In genomic region chr8:120704203-120704602, GRCm38 (mm10) we compare ENCODE assay signal across 24 mouse cellular contexts. TPM values are rescaled to one million over a fixed set of nuclear protein-coding genes. Genes with fewer than 3 reads are reported as not detected.
DNase-seq lines count a peak whose midpoint lies in the region; ATAC-seq and TF ChIP-seq lines count a peak whose summit lies in the region.
"Had no signal": no experiment of that assay in that cellular context is flagged by ENCODE, and none has a peak within 500 bp of the region (broad histone marks: within the 10 kb centered on the region; RNA-seq: fewer than 3 reads in every experiment).

No protein-coding gene starts in this region.

- H3K9ac ChIP-seq in heart, postnatal 0 days (replicated peaks; ENCODE audit: low read depth, low read length), result no peak overlapping the region
- no peak overlapping the region for H3K9ac ChIP-seq in heart, embryonic 11.5 days (ENCODE audit: low read depth, low read length)
- H3K9ac ChIP-seq: embryonic facial prominence, embryonic 15.5 days; heart, embryonic 15.5 days; hindbrain, embryonic 13.5 days; liver, embryonic 15.5 days; midbrain, embryonic 13.5 days; neural tube, embryonic 12.5 days had no signal

- intact Hi-C loops in heart, postnatal 14 days (cut with DNase I), result no loop called here

- H3K9me3 ChIP-seq in heart, postnatal 0 days (replicated peaks; ENCODE audit: control insufficient read depth, low read length), result no peaks in the 10 kb centered on the region
- no peaks in the 10 kb centered on the region for H3K9me3 ChIP-seq in heart, embryonic 11.5 days (replicated peaks; ENCODE audit: control insufficient read depth, low read length)
- H3K9me3 ChIP-seq: embryonic facial prominence, embryonic 15.5 days; heart, embryonic 15.5 days; hindbrain, embryonic 13.5 days; limb, embryonic 10.5 days; liver, embryonic 15.5 days; midbrain, embryonic 13.5 days; neural tube, embryonic 12.5 days had no signal

- no peaks in the 10 kb centered on the region for H3K36me3 ChIP-seq in heart, postnatal 0 days (replicated peaks; ENCODE audit: control insufficient read depth, insufficient read depth, low read length)
- no peaks in the 10 kb centered on the region for H3K36me3 ChIP-seq in heart, embryonic 11.5 days (ENCODE audit: control insufficient read depth, insufficient read depth, low read length)
- H3K36me3 ChIP-seq: embryonic facial prominence, embryonic 15.5 days; heart, embryonic 15.5 days; hindbrain, embryonic 13.5 days; limb, embryonic 10.5 days; liver, embryonic 15.5 days; midbrain, embryonic 13.5 days; neural tube, embryonic 12.5 days had no signal

- no peaks in the 10 kb centered on the region; the same call in 1 of the 2 replicates for H3K27me3 ChIP-seq in heart, postnatal 0 days (ENCODE audit: control insufficient read depth, insufficient read depth, low read length)
- H3K27me3 ChIP-seq in heart, embryonic 11.5 days (ENCODE audit: control insufficient read depth, insufficient read depth, low read length), result no peaks in the 10 kb centered on the region
- H3K27me3 ChIP-seq: liver, embryonic 15.5 days; midbrain, embryonic 13.5 days; neural tube, embryonic 12.5 days had no signal

- no peak for TF ChIP-seq EP300 in heart, postnatal 0 days (IDR thresholded peaks at IDR 0.05; ENCODE audit: low read depth)

- 0 out of 2 replicates have a peak overlapping the region, but pooled peaks have one; percentile 11 for H3K27ac ChIP-seq in heart, postnatal 0 days (ENCODE audit: low read depth)
- H3K27ac ChIP-seq in heart, embryonic 11.5 days (ENCODE audit: low read depth, low read length), result no peak overlapping the region
- H3K27ac ChIP-seq: embryonic facial prominence, embryonic 15.5 days; heart, embryonic 15.5 days; hindbrain, embryonic 13.5 days; kidney, postnatal 0 days; limb, embryonic 10.5 days; liver, embryonic 15.5 days; midbrain, embryonic 13.5 days; neural tube, embryonic 12.5 days; stomach, postnatal 0 days had no signal

- TF ChIP-seq CTCF in heart, postnatal 0 days (IDR thresholded peaks at IDR 0.05; ENCODE audit: low read depth), result no peak

- peaks cover 7% of the 10 kb centered on the region; the same call in 1 of the 2 replicates for H3K4me1 ChIP-seq in heart, postnatal 0 days (ENCODE audit: control insufficient read depth, insufficient read depth)
- H3K4me1 ChIP-seq in heart, embryonic 11.5 days (ENCODE audit: control insufficient read depth, insufficient read depth, low read length), result no peaks in the 10 kb centered on the region
- H3K4me1 ChIP-seq: hindbrain, embryonic 13.5 days; midbrain, embryonic 13.5 days had no signal

- ATAC-seq in heart, postnatal 0 days (ENCODE audit: insufficient read depth, low read depth), result no peak
- ATAC-seq in heart, embryonic 11.5 days (replicated peaks; ENCODE audit: insufficient number of reproducible peaks, low FRiP score, low TSS enrichment), result no peak
- ATAC-seq: forebrain, embryonic 14.5 days; midbrain, embryonic 13.5 days had no signal

- 67% methylated on average over 9 of the region's 9 CpGs for WGBS in heart, postnatal 0 days
- 73% methylated on average over 9 of the region's 9 CpGs for WGBS in heart, embryonic 11.5 days (ENCODE audit: insufficient replicate concordance)

- H3K4me3 ChIP-seq in heart, postnatal 0 days (ENCODE audit: low read depth, low read length), result no peak overlapping the region
- no peak overlapping the region for H3K4me3 ChIP-seq in heart, embryonic 11.5 days (ENCODE audit: low read depth, low read length)
- H3K4me3 ChIP-seq: embryonic facial prominence, embryonic 15.5 days; heart, embryonic 15.5 days; hindbrain, embryonic 13.5 days; limb, embryonic 10.5 days; liver, embryonic 15.5 days; midbrain, embryonic 13.5 days; neural tube, embryonic 12.5 days had no signal

- peak; percentile 49 for DNase-seq in gastrocnemius, adult 18-20 months (ENCODE audit: low spot score)
- DNase-seq in gastrocnemius, adult 8-10 months (ENCODE audit: low spot score in 2 of 2), result no peak
- no peak for DNase-seq in heart, postnatal 0 days (ENCODE audit: low spot score)
- peak; percentile 46 to 58 for DNase-seq in heart, postnatal 14 days
- peak; percentile 32 for DNase-seq in lung, postnatal 25 days (ENCODE audit: low spot score)
- no peak for DNase-seq in kidney, postnatal 4 days
- no peak for DNase-seq in Muller cell, postnatal 12 days (ENCODE audit: inconsistent ontology term)
- DNase-seq: adrenal gland, postnatal 25 days; cerebellum, adult 8-10 months; kidney, adult 18-20 months; liver; right cerebral cortex, postnatal 14 days had no signal

- no peak overlapping the region for H3K4me2 ChIP-seq in heart, postnatal 0 days (ENCODE audit: low read depth, low read length)
- H3K4me2 ChIP-seq in heart, embryonic 11.5 days, result no peak overlapping the region
- H3K4me2 ChIP-seq: embryonic facial prominence, embryonic 15.5 days; heart, embryonic 15.5 days; hindbrain, embryonic 13.5 days; liver, embryonic 15.5 days; midbrain, embryonic 13.5 days; neural tube, embryonic 12.5 days had no signal

RNA-seq across cellular contexts. Expression of gene Irf8, which starts 32.0 kb away (rescaled TPM):
- total RNA-seq in gastrocnemius, adult 18-20 months (2021), result 1 to 10 TPM; 7.6 to 9.0 TPM
- total RNA-seq in gastrocnemius, adult 8-10 months (2022), result 10 to 100 TPM in 2 of 4 experiments, 1 to 10 TPM in 2; 8.9 to 12.0 (median 10.7) TPM
- 13.9 and 15.2 TPM in 2 replicates for total RNA-seq in heart, postnatal 0 days (2014; rRNA removed; ENCODE audit: low replicate concordance)
- polyA plus RNA-seq in heart, postnatal 0 days (2015; fragmentation: Nextera tagmentation; extraction: Ambion mirVana), result 11.5 and 12.2 TPM in 2 replicates
- 3.2 and 3.9 TPM in 2 replicates for polyA plus RNA-seq in heart, embryonic 11.5 days (2014; fragmentation: Nextera tagmentation; extraction: Ambion mirVana)
- total RNA-seq in heart, postnatal 14 days (2021), result 1 to 10 TPM; 3.9 to 4.3 TPM

RNA-seq across cellular contexts. Expression of gene Emc8, which starts 35.8 kb away (rescaled TPM):
- 10 to 100 TPM; 19.6 to 21.0 TPM for total RNA-seq in gastrocnemius, adult 18-20 months (2021)
- total RNA-seq in gastrocnemius, adult 8-10 months (2022), result 10 to 100 TPM; 18.7 to 29.5 (median 25.8) TPM
- total RNA-seq in heart, postnatal 0 days (2014; rRNA removed; ENCODE audit: low replicate concordance), result 45.4 and 110 TPM in 2 replicates
- polyA plus RNA-seq in heart, postnatal 0 days (2015; fragmentation: Nextera tagmentation; extraction: Ambion mirVana), result 127 and 134 TPM in 2 replicates
- polyA plus RNA-seq in heart, embryonic 11.5 days (2014; fragmentation: Nextera tagmentation; extraction: Ambion mirVana), result 202 and 221 TPM in 2 replicates
- total RNA-seq in heart, postnatal 14 days (2021), result 10 to 100 TPM; 47.7 to 58.4 TPM

RNA-seq across cellular contexts. Expression of gene Cox4i1, which starts 36.2 kb away (rescaled TPM):
- total RNA-seq in gastrocnemius, adult 18-20 months (2021), result 1,000 to 10,000 TPM; 1,486 to 1,625 TPM
- total RNA-seq in gastrocnemius, adult 8-10 months (2022), result 1,000 to 10,000 TPM; 1,398 to 1,509 (median 1,471) TPM
- total RNA-seq in heart, postnatal 0 days (2014; rRNA removed; ENCODE audit: low replicate concordance), result 1,751 and 2,021 TPM in 2 replicates
- polyA plus RNA-seq in heart, postnatal 0 days (2015; fragmentation: Nextera tagmentation; extraction: Ambion mirVana), result 4,528 and 4,822 TPM in 2 replicates
- polyA plus RNA-seq in heart, embryonic 11.5 days (2014; fragmentation: Nextera tagmentation; extraction: Ambion mirVana), result 1,603 and 1,668 TPM in 2 replicates
- 1,000 to 10,000 TPM; 4,230 to 4,270 TPM for total RNA-seq in heart, postnatal 14 days (2021)

RNA-seq across cellular contexts. Expression of gene Gm27021, which starts 36.3 kb away (rescaled TPM):
- total RNA-seq in gastrocnemius, adult 18-20 months (2021), result not detected
- total RNA-seq in gastrocnemius, adult 8-10 months (2022), result not detected
- total RNA-seq in heart, postnatal 0 days (2014; rRNA removed; ENCODE audit: low replicate concordance), result 1.1 TPM in 1 of 2 replicates, not detected in the other
- polyA plus RNA-seq in heart, postnatal 0 days (2015; fragmentation: Nextera tagmentation; extraction: Ambion mirVana), result 0.63 and 5.4 TPM in 2 replicates
- polyA plus RNA-seq in heart, embryonic 11.5 days (2014; fragmentation: Nextera tagmentation; extraction: Ambion mirVana), result 1.9 and 2.0 TPM in 2 replicates
- total RNA-seq in heart, postnatal 14 days (2021), result not detected
- total RNA-seq: adrenal gland, postnatal 25 days; megakaryocyte progenitor cell, adult 5-6 weeks had no signal

RNA-seq across cellular contexts. Expression of gene 1190005I06Rik, which starts 56.8 kb away (rescaled TPM):
- total RNA-seq in gastrocnemius, adult 18-20 months (2021), result 1 to 10 TPM in 1 of 2 experiments, under 1 TPM in 1; 0.37 to 1.0 TPM
- 1 to 10 TPM in 2 of 4 experiments, under 1 TPM in 1, not detected in 1; 0.89 to 1.1 (median 1.1) TPM for total RNA-seq in gastrocnemius, adult 8-10 months (2022)
- total RNA-seq in heart, postnatal 0 days (2014; rRNA removed; ENCODE audit: low replicate concordance), result 0.80 and 1.9 TPM in 2 replicates
- 9.3 and 9.7 TPM in 2 replicates for polyA plus RNA-seq in heart, postnatal 0 days (2015; fragmentation: Nextera tagmentation; extraction: Ambion mirVana)
- 3.5 and 4.6 TPM in 2 replicates for polyA plus RNA-seq in heart, embryonic 11.5 days (2014; fragmentation: Nextera tagmentation; extraction: Ambion mirVana)
- 1 to 10 TPM; 3.7 to 4.0 TPM for total RNA-seq in heart, postnatal 14 days (2021)

Comparison
In these comparisons a context has a peak if more than half of its experiments do, and no peak if none do; other contexts are left out.
1. DNase-seq: peak in gastrocnemius, adult 18-20 months (single experiment), heart, postnatal 14 days (2 of 2) and lung, postnatal 25 days (single experiment); none in gastrocnemius, adult 8-10 months (0 of 2), heart, postnatal 0 days (single experiment), kidney, postnatal 4 days (0 of 2) and Muller cell, postnatal 12 days (single experiment).